Mouse (Mus musculus) megakaryocyte-erythroid progenitor cell, adult 5 weeks (primary cell): ENCODE results near the gene Zfp688. TPM values are rescaled to one million over a fixed set of nuclear protein-coding genes. Genes with fewer than 3 reads are reported as not detected.

Experiments used
- polyA plus RNA-seq: library from polyadenylated mRNA; stranded (reverse); fragments of >175 nt; gene quantifications from 2 replicates; pipeline ENCODE4 v1.2.3, GENCODE M21; 2012

Zfp688 gene
- 11.3 and 11.9 TPM in 2 replicates for polyA plus RNA-seq

DNA sequence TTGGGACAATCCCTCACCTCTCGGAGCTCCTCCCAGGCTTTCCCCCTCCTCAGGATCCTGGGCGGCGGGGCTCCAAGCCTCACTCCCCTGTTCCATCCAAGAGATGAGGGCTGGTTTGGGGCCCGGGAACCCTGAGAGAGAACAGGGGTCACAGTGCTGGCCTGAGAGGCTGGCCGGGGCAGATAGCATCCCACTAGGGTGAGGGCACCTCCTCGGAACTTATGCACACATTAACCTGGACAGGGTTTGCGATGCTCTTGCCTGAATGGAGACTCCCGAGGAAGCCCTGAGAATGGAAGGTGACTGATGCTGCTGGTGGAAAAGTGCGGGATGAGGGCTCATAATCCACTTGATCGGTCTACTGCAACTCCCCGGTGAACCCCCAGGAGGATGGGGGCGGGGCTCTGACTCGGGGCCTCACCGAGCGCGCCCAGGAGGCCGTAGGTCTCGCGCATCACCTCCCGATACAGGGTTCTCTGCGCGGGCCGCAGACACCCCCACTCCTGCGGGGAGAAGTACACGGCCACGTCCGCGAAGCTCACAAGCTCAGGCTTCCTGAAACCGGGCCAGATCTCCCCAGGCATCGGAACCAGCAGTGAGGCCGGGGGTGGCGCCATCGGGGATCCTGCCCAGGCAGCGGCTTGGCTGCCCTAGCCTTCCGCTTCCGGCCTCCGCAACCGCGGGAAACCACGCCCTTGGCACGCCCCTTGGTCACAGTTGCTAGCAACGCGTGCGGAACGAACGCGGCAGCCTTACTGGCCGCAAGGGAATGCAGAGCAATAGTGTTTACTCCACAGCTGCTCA, at the start of gene Zfp688:
TSS of gene Zfp688 (minus strand) at position 681 of the 804 bp plus-strand sequence.

DNA sequence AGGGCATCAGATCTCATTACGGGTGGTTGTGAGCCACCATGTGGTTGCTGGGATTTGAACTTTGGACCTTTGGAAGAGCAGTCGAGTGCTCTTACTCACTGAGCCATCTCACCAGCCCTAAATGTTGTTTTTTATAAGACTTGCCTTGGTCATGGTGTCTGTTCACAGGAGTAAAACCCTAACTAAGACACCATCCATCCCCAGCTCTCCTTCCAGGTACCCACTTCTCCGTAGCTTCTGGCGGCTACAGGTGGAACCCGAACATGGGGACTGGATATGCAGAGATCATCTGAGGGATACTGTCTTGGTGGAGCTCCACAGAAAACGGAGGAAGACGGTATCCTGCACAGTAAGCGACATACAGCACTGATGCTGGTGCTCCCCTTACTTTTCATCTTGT, 37.4 kb upstream of the Zfp688 start, which contains the start of gene Prr14:
TSS of gene Prr14 (plus strand) at position 301 of the 400 bp plus-strand sequence.

DNA sequence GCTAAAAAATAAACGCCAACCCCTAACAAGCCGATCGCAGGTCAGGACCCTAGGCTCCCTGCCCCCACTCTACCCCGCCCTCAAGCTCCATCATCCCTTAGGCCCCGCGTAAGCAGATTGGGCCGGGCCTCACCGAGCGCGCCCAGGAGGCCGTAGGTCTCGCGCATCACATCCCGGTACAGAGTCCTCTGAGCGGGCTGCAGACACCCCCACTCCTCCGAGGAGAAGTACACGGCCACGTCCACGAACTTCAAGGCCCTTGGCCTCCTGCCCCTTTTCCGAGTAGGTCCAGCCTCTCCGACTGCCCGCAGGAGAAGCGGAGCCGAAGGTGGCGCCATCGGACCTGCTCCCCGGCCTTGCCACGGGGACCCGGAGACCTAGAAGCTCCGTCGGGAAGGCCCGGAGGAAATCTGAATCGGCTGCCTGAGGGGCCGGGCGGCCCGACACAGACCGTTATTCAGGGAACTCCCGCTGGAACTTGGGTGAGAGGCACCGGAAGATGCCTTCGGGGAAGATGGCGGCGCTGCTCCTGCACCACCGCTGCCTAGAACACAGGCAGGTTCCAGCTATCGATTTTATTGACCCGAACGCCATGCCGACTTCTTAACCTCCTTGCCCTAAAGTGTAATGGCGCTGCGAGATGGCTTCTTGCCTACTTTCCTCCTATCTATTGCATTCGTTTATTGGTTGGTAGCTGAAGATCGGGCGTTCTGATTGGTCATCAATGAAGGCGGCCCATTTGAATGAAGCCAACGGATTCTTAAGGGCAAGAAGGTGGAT, 26.8 kb upstream of the Zfp688 start, which contains the start of gene Zfp689:
TSS of gene Zfp689 (minus strand) at position 638 of the 780 bp plus-strand sequence.

DNA sequence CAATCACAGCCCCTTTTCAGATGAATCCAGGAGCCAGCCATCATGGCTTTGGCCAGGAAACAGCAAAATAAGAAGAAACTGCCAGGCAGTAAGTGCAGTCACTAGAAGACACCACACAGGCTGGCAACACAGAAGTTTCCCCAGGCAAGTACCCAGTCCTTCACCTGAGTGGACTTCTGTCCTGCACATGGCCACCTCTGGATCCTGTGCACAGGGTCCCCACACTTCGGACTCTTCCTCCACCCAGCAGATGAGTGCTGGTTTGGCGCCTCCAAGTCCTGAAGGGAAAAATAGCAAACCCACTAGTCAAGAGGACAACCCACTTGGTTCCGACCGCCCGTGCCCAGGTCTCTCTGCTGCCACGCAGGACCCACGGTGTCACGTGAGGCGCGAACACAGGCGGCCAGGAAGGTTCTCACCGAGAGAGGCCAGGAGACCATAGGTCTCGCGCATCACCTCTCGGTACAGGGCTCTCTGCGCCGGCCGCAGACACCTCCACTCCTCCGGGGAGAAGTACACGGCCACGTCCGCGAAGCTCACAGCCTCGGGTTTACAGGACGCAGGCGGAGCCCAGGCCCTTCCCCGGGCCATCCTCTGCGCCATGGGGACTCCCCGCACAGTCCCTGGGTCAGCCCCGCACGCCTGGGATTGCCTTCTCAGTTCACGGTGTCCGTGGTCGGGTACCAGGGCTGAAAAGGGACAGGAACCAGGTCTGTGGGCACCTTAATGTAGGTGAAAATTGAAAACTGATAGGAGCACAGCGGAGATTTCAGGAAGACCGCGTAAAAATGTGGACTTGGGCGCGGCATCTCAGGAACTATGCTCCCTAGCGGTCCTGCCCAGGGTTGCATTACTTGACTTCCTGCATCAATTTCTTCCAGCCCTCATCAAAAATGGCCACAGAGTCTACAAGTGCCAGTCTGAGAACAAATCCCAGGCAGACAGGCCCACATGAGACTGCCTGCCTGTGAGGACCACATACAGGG, 15.6 kb downstream of the Zfp688 start, which contains the start of gene Zfp764:
TSS of gene Zfp764 (minus strand) at position 821 of the 986 bp plus-strand sequence.

DNA sequence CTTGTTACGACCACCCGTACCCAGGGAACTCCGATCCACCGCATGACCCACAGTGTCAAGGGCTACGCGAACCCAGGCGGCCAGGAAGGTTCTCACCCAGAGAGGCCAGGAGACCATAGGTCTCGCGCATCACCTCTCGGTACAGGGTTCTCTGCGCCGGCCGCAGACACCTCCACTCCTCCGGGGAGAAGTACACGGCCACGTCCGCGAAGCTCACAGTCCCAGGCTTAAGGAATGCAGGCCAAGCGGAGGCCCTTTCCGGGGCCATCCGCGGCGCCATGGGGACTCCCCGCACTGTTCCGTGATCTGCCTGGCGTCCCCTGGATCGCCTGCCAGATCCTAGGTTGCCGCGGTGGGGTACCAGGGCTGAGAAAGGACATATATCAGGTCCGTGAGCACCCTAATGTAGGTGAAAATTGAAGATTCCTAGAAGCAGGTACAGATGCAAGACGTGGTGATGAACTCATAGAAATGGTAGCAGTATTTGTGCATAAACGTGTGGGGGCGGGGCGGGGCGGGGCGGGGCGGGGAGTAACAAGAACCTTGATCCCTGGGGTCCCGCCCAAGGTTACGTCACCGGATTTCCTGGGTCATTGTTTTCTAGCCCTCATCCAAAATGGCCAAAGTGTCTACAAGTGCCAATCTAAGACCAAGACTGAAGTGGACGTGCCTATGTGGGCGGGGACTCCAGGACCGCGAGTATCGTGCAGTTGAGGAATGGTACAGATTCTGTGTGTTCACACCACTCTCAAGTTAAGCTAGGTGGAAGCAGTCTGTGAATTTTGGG, 28.5 kb downstream of the Zfp688 start, which contains the start of gene E430018J23Rik:
TSS of gene E430018J23Rik (minus strand) at position 473 of the 787 bp plus-strand sequence.

DNA sequence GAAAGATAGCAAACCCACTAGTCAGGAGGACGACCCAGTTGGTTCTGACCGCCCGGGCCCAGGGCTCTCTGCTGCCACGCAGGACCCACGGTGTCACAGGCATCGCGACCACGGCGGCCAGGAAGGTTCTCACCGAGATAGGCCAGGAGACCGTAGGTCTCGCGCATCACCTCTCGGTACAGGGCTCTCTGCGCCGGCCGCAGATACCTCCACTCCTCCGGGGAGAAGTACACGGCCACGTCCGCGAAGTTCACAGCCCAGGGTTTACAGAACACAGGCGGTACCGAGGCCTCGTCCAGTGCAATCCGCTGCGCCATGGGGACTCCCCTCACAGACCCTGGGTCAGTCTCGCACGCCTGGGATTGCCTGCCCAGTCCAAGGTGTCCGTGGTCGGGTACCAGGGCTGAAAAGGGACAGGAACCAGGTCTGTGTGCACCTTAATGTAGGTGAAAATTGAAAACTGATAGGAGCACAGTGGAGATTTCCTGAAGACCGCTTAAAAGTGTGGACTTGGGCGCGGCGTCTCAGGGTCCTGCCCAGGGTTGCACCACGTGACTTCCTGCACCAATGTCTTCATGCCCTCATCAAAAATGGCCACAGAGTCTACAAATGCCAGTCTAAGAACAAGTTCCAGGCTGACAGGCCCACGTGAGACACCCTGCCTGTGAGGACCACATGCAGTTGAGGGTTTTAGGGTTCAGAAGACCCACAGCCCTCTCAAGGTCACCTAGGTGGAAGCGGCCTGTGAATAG, 35.1 kb downstream of the Zfp688 start, which contains the start of gene 9130019O22Rik:
TSS of gene 9130019O22Rik (minus strand) at position 526 of the 752 bp plus-strand sequence.

DNA sequence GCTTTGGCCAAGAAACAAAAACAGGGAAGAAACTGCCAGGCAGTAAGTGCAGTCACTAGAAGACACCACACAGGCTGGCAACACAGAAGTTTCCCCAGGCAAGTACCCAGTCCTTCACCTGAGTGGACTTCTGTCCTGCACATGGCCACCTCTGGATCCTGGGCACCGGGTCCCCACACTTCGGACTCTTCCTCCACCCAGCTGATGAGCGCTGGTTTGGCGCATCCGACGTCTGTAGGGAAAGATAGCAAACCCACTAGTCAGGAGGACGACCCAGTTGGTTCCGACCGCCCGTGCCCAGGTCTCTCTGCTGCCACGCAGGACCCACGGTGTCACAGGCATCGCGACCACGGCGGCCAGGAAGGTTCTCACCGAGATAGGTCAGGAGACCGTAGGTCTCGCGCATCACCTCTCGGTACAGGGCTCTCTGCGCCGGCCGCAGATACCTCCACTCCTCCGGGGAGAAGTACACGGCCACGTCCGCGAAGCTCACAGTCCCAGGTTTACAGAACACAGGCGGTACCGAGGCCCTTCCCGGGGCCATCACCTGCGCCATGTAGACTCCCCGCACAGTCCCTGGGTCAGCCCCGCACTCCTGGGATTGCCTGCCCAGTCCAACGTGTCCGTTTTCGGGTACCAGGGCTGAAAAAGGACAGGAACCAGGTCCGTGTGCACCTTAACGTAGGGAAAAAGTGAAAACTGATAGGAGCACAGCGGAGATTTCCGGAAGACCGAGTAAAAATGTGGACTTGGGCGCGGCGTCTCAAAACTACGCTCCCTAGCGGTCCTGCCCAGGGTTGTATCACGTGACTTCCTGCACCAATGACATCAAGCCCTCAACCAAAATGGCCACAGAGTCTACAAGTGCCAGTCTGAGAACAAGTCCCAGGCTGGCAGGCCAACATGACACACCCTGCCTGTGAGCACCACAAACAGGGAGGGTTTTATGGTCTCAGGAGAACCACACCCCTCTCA, 46.3 kb downstream of the Zfp688 start, which contains the start of gene Zfp747:
TSS of gene Zfp747 (minus strand) at position 780 of the 975 bp plus-strand sequence.

Other genes starting within 250 kb of the Zfp688 start
- 56.3 and 72.8 TPM in 2 replicates for gene Cd2bp2, start 226.0 kb downstream of the Zfp688 start, polyA plus RNA-seq
- 65.6 and 68.1 TPM in 2 replicates for gene Tbc1d10b, start 213.6 kb downstream of the Zfp688 start, polyA plus RNA-seq
- 1.6 and 3.1 TPM in 2 replicates for gene Mylpf, start 213.2 kb downstream of the Zfp688 start, polyA plus RNA-seq
- 21.1 and 24.7 TPM in 2 replicates for gene Zfp553, start 189.0 kb downstream of the Zfp688 start, polyA plus RNA-seq
- gene Sept1, start 188.9 kb downstream of the Zfp688 start, polyA plus RNA-seq: 148 and 225 TPM in 2 replicates
- gene Zfp771, start 177.8 kb downstream of the Zfp688 start, polyA plus RNA-seq: 82.3 and 89.5 TPM in 2 replicates
- 154 and 169 TPM in 2 replicates for gene Dctpp1, start 161.4 kb downstream of the Zfp688 start, polyA plus RNA-seq
- gene Sephs2, start 148.0 kb downstream of the Zfp688 start, polyA plus RNA-seq: 27.0 and 35.1 TPM in 2 replicates
- 25.1 and 29.6 TPM in 2 replicates for gene Itgal, start 125.8 kb downstream of the Zfp688 start, polyA plus RNA-seq
- 29.2 and 33.9 TPM in 2 replicates for gene Zfp768, start 76.5 kb downstream of the Zfp688 start, polyA plus RNA-seq
- 5.6 and 7.2 TPM in 2 replicates for gene Zfp747, start 46.0 kb downstream of the Zfp688 start, polyA plus RNA-seq
- gene 9130019O22Rik, start 34.9 kb downstream of the Zfp688 start, polyA plus RNA-seq: 0.43 and 0.74 TPM in 2 replicates
- 8.6 and 11.3 TPM in 2 replicates for gene E430018J23Rik, start 28.4 kb downstream of the Zfp688 start, polyA plus RNA-seq
- gene Zfp764, start 15.2 kb downstream of the Zfp688 start, polyA plus RNA-seq: 1.5 and 1.8 TPM in 2 replicates
- 11.6 and 13.2 TPM in 2 replicates for gene Zfp689, start 27.1 kb upstream of the Zfp688 start, polyA plus RNA-seq
- gene Prr14, start 37.5 kb upstream of the Zfp688 start, polyA plus RNA-seq: 92.8 and 98.3 TPM in 2 replicates
- 625 and 719 TPM in 2 replicates for gene Fbrs, start 57.1 kb upstream of the Zfp688 start, polyA plus RNA-seq
- 35.3 and 51.2 TPM in 2 replicates for gene Srcap, start 89.9 kb upstream of the Zfp688 start, polyA plus RNA-seq
- gene Gm42715, start 97.5 kb upstream of the Zfp688 start, polyA plus RNA-seq: 30.8 and 43.6 TPM in 2 replicates
- gene Tmem265, start 139.3 kb upstream of the Zfp688 start, polyA plus RNA-seq: 1.3 and 2.0 TPM in 2 replicates
- gene Phkg2, start 151.3 kb upstream of the Zfp688 start, polyA plus RNA-seq: 75.3 and 94.9 TPM in 2 replicates
- 2.8 and 5.3 TPM in 2 replicates for gene Ccdc189, start 166.5 kb upstream of the Zfp688 start, polyA plus RNA-seq
- gene Rnf40, start 166.7 kb upstream of the Zfp688 start, polyA plus RNA-seq: 51.4 and 68.4 TPM in 2 replicates
- gene Zfp629, start 193.7 kb upstream of the Zfp688 start, polyA plus RNA-seq: 22.5 and 24.1 TPM in 2 replicates